Mouse (Mus musculus) thymus, adult 2 months (tissue): ENCODE results near the gene Prdm4.

ENCODE experiments used
- CTCF ChIP-seq: fragments of 200-500 bp; IDR thresholded peaks from 2 replicates; pipeline ENCODE4 v1.5.1; 2012; ENCODE audit warnings: mild to moderate bottlenecking, control low read depth, low read length, moderate library complexity, borderline replicate concordance; ENCODE audit not compliant: control insufficient read depth, poor library complexity, insufficient read depth; ENCODE audit errors: extremely low read depth
- POLR2A ChIP-seq: fragments of 200-500 bp; IDR thresholded peaks from 2 replicates; pipeline ENCODE4 v1.6.1; 2012; ENCODE audit warnings: mild to moderate bottlenecking, low read length, control low read depth, moderate library complexity; ENCODE audit not compliant: control insufficient read depth, poor library complexity, insufficient read depth; ENCODE audit errors: extremely low read depth

- TF ChIP-seq CTCF (peak; percentile 79), POLR2A (no peak)
Observed at GRCm38 (mm10) chr10:85928499-85929207, 11.7 kb upstream of the Prdm4 start.
